Mouse (Mus musculus) Patski (cell line): ENCODE data around the gene Il4. TPM values are rescaled to one million over a fixed set of nuclear protein-coding genes. Genes with fewer than 3 reads are reported as not detected.

Experiments used
- ATAC-seq: fragments of 100-300 bp; one replicate; pipeline ENCODE4 v1.8.0; 2021
- CTCF ChIA-PET: fragments of 350-600 bp; sonication (Branson Sonifier 250); formaldehyde crosslinking; loops from one replicate; lab custom pipeline; 2022; ENCODE audit warnings: inconsistent platforms; lab: Charles Lee
- POLR2A ChIA-PET: fragments of 350-600 bp; sonication (Branson Sonifier 250); formaldehyde crosslinking; loops from one replicate; lab custom pipeline; 2022; ENCODE audit warnings: antibody characterized with exemption, inconsistent platforms; lab: Charles Lee
- DNase-seq: peaks from one replicate; pipeline ENCODE4 v3.0.0-alpha.2; 2011; ENCODE audit warnings: low read depth, low spot score
- H3K27me3 ChIP-seq: fragments of 371-371 bp; one replicate; pipeline ENCODE4 v1.5.1; 2021
- CTCF ChIP-seq: fragments of 100-300 bp; IDR thresholded peaks from one replicate; pipeline ENCODE4 v1.5.1; 2021
- in situ Hi-C: fragments of 300-500 bp; cut with MboI; formaldehyde crosslinking; loops from 3 replicates; pipeline ENCODE4 v1.11.1; 2018; ENCODE audit warnings: low pct_unique_long_range_greater_than_20kb, mixed read lengths
- polyA plus RNA-seq: library from polyadenylated mRNA; unstranded; gene quantifications from one replicate; pipeline ENCODE4 v1.2.3, GENCODE M21; 2021

The Il4 gene
- 3.2 TPM for polyA plus RNA-seq

DNA sequence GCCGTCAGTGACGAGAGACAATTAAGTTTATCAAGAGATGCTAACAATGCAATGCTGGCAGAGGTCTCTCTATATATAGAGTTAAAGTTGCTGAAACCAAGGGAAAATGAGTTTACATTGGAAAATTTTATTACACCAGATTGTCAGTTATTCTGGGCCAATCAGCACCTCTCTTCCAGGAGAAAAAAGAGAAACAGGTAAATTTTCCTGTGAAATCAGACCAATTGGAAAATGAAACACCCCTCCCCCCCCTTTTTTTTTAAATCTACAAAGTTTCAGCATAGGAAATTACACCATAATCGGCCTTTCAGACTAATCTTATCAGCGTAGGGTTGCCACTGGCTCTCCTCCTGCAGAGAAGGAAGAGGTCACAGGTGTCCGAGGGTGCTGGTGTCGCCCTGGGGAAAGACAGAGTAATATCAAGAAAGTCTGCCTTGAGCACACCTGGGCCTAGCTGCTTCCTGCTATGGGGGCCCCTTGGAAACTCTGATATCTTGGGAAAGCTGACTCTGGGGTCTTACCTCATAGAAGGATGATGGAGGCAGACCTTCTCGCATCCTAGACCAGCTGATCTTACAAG lies at the start of gene Il4:
Gene Il4, minus strand, starts transcription at position 51 of the 580 bp plus-strand sequence.
- ATAC-seq (no peak), DNase-seq (no peak)
- POLR2A ChIA-PET: interaction anchor here (0.6 kb wide), 2 partner anchors 47 to 1130 kb away, joined by 4 read pairs; no protein-coding TSS in a partner anchor
- TF ChIP-seq CTCF: no peak
- H3K27me3 ChIP-seq: no peaks in the 10 kb centered on the region
- CTCF ChIA-PET: interaction anchor here (1.0 kb wide), 1 partner anchor 36 kb away, joined by 3 read pairs; no protein-coding TSS in a partner anchor
- in situ Hi-C loops: no loop called here

DNA sequence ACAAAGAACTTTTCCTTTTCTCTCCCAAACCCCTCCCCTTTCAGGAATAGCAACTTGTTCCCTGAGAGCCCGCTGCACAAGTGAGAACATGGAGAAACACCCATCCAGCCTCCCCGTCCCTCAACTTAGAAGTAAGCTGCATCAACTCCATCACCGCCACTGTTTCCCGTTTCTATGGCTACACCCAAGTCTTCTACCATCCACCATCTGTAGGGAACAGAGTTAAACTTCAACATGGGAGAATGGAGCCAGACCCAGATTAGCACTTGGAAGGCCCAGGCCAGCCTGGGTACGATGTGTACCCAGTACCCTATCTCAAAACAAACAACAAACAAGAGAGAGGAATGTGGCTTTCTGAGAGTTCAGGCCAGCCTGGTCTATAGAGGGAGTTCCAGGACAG lies 45.6 kb upstream of the Il4 start:
- in situ Hi-C loops: no loop called here
- no peaks in the 10 kb centered on the region for H3K27me3 ChIP-seq
- TF ChIP-seq CTCF: no peak
- ChIA-PET POLR2A (no interaction called here), CTCF (no interaction called here)
- DNase-seq: no peak
- no peak for ATAC-seq

- ChIA-PET POLR2A (no interaction called here), CTCF (no interaction called here)
- in situ Hi-C loops: no loop called here
- DNase-seq (no peak), ATAC-seq (no peak)
- no peaks in the 10 kb centered on the region for H3K27me3 ChIP-seq
- TF ChIP-seq CTCF: no peak
Measured at GRCm38 (mm10) chr11:53662794-53663674, 44.6 kb upstream of the Il4 start.

GRCm38 (mm10) chr11:53657828-53658227 lies 39.4 kb upstream of the Il4 start:
- DNase-seq (no peak), ATAC-seq (no peak)
- ChIA-PET POLR2A (interaction anchor here (0.6 kb wide), 1 partner anchor 11 kb away, joined by 3 read pairs; no protein-coding TSS in a partner anchor), CTCF (interaction anchor here (1.0 kb wide), 1 partner anchor 11 kb away, joined by 4 read pairs; no protein-coding TSS in a partner anchor)
- no peaks in the 10 kb centered on the region for H3K27me3 ChIP-seq
- in situ Hi-C loops: no loop called here
- no peak for TF ChIP-seq CTCF

GRCm38 (mm10) chr11:53657381-53657780 lies 38.9 kb upstream of the Il4 start:
- ATAC-seq (no peak), DNase-seq (no peak)
- CTCF ChIA-PET: interaction anchor here (1.0 kb wide), 1 partner anchor 11 kb away, joined by 4 read pairs; no protein-coding TSS in a partner anchor
- POLR2A ChIA-PET: no interaction called here
- in situ Hi-C loops: no loop called here
- TF ChIP-seq CTCF: no peak
- H3K27me3 ChIP-seq: no peaks in the 10 kb centered on the region

DNA sequence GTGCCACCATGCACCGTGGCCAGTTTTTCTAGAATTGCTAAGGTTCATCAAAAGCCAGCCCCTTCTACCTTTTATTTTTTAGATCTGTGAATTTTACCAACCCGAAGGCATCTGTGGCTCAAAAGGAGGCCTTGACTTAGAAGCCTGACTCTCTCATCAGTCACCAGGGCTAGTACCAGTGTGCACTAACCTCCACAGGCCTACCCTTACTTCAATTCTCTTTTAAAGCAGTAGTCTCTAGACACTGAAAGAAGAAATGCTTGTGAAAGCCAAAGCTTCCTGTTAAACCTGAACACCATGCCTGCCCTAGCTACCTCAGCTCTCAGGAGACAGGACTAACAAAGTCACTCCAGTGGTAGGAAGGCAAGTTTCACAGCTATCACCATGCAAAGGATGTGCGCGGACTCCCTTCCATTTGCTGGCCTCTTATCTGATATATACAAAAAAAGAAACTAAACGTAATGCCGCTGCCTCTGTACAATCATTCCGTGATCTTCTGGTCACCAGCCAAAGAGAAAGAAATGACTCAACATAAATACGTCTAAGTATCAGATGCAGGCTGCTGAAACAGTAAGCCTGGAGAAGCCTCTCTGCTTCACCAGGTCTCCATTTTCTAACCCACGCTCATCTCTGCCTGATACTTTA lies 38.2 kb upstream of the Il4 start:
- DNase-seq: no peak
- ATAC-seq: no peak
- no peak for TF ChIP-seq CTCF
- H3K27me3 ChIP-seq: no peaks in the 10 kb centered on the region
- in situ Hi-C loops: no loop called here
- POLR2A ChIA-PET: no interaction called here
- CTCF ChIA-PET: interaction anchor here (1.0 kb wide), 1 partner anchor 12 kb away, joined by 4 read pairs; no protein-coding TSS in a partner anchor

DNA sequence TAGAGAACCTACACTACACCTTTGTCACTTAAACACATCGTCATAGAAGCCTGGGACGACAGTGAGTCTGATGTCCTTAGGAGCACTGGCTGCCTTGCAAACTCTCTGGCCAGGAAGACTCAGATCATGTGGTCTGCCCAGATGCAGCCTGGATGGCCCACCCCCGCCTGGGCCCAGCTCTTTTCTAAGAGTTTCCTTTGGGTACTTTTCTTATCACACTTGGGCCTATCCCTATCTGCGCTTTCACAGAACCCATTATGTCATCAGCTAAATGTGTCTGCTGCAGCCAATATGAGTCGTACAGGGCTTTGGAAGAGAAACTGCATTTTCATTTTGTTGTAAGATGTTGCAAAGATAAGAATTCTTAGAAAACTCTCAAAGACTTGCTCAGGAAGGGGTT lies 36.6 kb upstream of the Il4 start:
- no peaks in the 10 kb centered on the region for H3K27me3 ChIP-seq
- ATAC-seq: no peak
- in situ Hi-C loops: no loop called here
- TF ChIP-seq CTCF: no peak
- ChIA-PET POLR2A (no interaction called here), CTCF (no interaction called here)
- DNase-seq: no peak

- CTCF ChIA-PET: no interaction called here
- in situ Hi-C loops: no loop called here
- no peak for TF ChIP-seq CTCF
- POLR2A ChIA-PET: interaction anchor here (0.6 kb wide), 1 partner anchor 25 kb away, joined by 3 read pairs; no protein-coding TSS in a partner anchor
- ATAC-seq (no peak), DNase-seq (no peak)
- H3K27me3 ChIP-seq: no peaks in the 10 kb centered on the region
Measured at GRCm38 (mm10) chr11:53652427-53652826, 34.0 kb upstream of the Il4 start.

- in situ Hi-C loops: no loop called here
- DNase-seq (no peak), ATAC-seq (no peak)
- ChIA-PET CTCF (interaction anchor here (1.2 kb wide), 1 partner anchor 23 kb away, joined by 3 read pairs; no protein-coding TSS in a partner anchor), POLR2A (no interaction called here)
- no peaks in the 10 kb centered on the region for H3K27me3 ChIP-seq
- TF ChIP-seq CTCF: no peak
Measured at GRCm38 (mm10) chr11:53651441-53651840, 33.0 kb upstream of the Il4 start.

DNA sequence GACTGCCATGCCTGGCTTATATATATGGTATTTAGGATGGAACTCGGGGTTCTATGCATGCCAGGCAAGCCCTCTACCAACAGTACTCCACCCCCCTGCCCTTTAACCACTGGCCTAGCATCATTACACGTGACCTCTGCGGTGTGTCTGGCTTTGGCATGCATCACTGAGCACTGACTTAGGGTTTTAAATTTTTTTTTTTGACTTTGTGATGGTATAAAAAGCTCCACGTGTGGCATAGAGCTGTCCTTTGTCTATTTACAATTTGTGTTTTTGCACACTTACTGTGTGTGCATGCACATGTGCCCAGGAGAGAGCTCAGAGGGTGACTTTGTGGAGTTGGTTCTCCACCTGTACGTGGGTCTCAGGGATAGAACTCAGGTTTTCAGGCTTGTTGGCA lies 25.5 kb upstream of the Il4 start:
- TF ChIP-seq CTCF: no peak
- POLR2A ChIA-PET: no interaction called here

More for the DNA sequence above, 25.5 kb upstream of the Il4 start:
- CTCF ChIA-PET: no interaction called here
- H3K27me3 ChIP-seq: peaks cover 4% of the 10 kb centered on the region
- in situ Hi-C loops: no loop called here
- ATAC-seq (no peak), DNase-seq (no peak)
